Comparison of ENCODE assay signal across 8 mouse cellular contexts in genomic region chr11:116853512-116853928, GRCm38 (mm10). TPM values are rescaled to one million over a fixed set of nuclear protein-coding genes. Genes with fewer than 3 reads are reported as not detected.
A peak's percentile ranks its signal among the peaks of the same experiment; 100 is the strongest.
DNase-seq lines count a peak whose midpoint lies in the region; ATAC-seq lines count a peak whose summit lies in the region.

No protein-coding gene starts in this region.

- WGBS in hindbrain, embryonic 16.5 days, result 0% methylated on average over 36 of the region's 36 CpGs

- H3K36me3 ChIP-seq in hindbrain, embryonic 16.5 days (ENCODE audit: control insufficient read depth, insufficient read depth, low read length), result peaks cover 4% of the 10 kb centered on the region; the same call in 1 of the 2 replicates

- H3K9ac ChIP-seq in hindbrain, embryonic 16.5 days (ENCODE audit: low read depth, low read length), result peak overlapping the region; percentile 73

- H3K9me3 ChIP-seq in hindbrain, embryonic 16.5 days (ENCODE audit: control insufficient read depth, low read length), result no peaks in the 10 kb centered on the region

- H3K27ac ChIP-seq in hindbrain, embryonic 16.5 days (ENCODE audit: low read depth, low read length), result peak overlapping the region; percentile 98

- DNase-seq in WW6 (ENCODE audit: low read depth, low spot score), result peak; percentile 95
- peak; percentile 97 to 98 for DNase-seq in cerebellum, postnatal 36 days
- DNase-seq in frontal cortex, postnatal 36 days (ENCODE audit: low spot score in 2 of 2), result peak; percentile 97 to 99
- peak; percentile 96 for DNase-seq in left cerebral cortex, adult 8-10 months (ENCODE audit: low spot score in 2 of 2)
- DNase-seq in right cerebral cortex, adult 18-20 months, result peak; percentile 97
- peak; percentile 98 for DNase-seq in urinary bladder, postnatal 25 days (ENCODE audit: low spot score)

- peak; percentile 92 for ATAC-seq in hindbrain, embryonic 16.5 days
- ATAC-seq in megakaryocyte, adult 5-6 weeks (ENCODE audit: poor library complexity, severe bottlenecking), result peak; percentile 75

- H3K27me3 ChIP-seq in hindbrain, embryonic 16.5 days (replicated peaks; ENCODE audit: control insufficient read depth, insufficient read depth, low read length), result no peaks in the 10 kb centered on the region

- H3K4me1 ChIP-seq in hindbrain, embryonic 16.5 days (ENCODE audit: control insufficient read depth, insufficient read depth, low read depth, low read length), result peaks cover 30% of the 10 kb centered on the region

- H3K4me2 ChIP-seq in hindbrain, embryonic 16.5 days (ENCODE audit: low read length), result peak overlapping the region; percentile 72

- peak overlapping the region; percentile 97 for H3K4me3 ChIP-seq in hindbrain, embryonic 16.5 days (ENCODE audit: low read length)

RNA-seq across cellular contexts. Expression of gene Srsf2, which starts 0.6 kb away (rescaled TPM):
- polyA plus RNA-seq in hindbrain, embryonic 16.5 days (2015; fragmentation: Nextera tagmentation; extraction: Ambion mirVana), result 469 and 518 TPM in 2 replicates
- 100 to 1,000 TPM; 141 to 164 (median 155) TPM for total RNA-seq in left cerebral cortex, adult 8-10 months (2022)
- total RNA-seq in megakaryocyte, adult 5-6 weeks (2015), result 784 and 845 TPM in 2 replicates
- total RNA-seq in megakaryocyte, adult 5-6 weeks (2017), result 315 and 355 TPM in 2 replicates

RNA-seq across cellular contexts. Expression of gene Mfsd11, which starts 1.3 kb away (rescaled TPM):
- 52.1 and 52.7 TPM in 2 replicates for polyA plus RNA-seq in hindbrain, embryonic 16.5 days (2015; fragmentation: Nextera tagmentation; extraction: Ambion mirVana)
- 10 to 100 TPM; 40.9 to 46.2 (median 43.0) TPM for total RNA-seq in left cerebral cortex, adult 8-10 months (2022)
- total RNA-seq in megakaryocyte, adult 5-6 weeks (2015), result 22.2 and 26.2 TPM in 2 replicates
- total RNA-seq in megakaryocyte, adult 5-6 weeks (2017), result 17.6 and 26.5 TPM in 2 replicates

RNA-seq across cellular contexts. Expression of gene Jmjd6, which starts 10.3 kb away (rescaled TPM):
- polyA plus RNA-seq in hindbrain, embryonic 16.5 days (2015; fragmentation: Nextera tagmentation; extraction: Ambion mirVana), result 67.2 and 70.2 TPM in 2 replicates
- total RNA-seq in left cerebral cortex, adult 8-10 months (2022), result 10 to 100 TPM; 26.6 to 30.4 (median 28.8) TPM
- 33.4 and 37.4 TPM in 2 replicates for total RNA-seq in megakaryocyte, adult 5-6 weeks (2015)
- 36.3 and 37.7 TPM in 2 replicates for total RNA-seq in megakaryocyte, adult 5-6 weeks (2017)

RNA-seq across cellular contexts. Expression of gene Mettl23, which starts 10.4 kb away (rescaled TPM):
- polyA plus RNA-seq in hindbrain, embryonic 16.5 days (2015; fragmentation: Nextera tagmentation; extraction: Ambion mirVana), result 62.6 and 62.8 TPM in 2 replicates
- 10 to 100 TPM; 20.2 to 24.3 (median 22.2) TPM for total RNA-seq in left cerebral cortex, adult 8-10 months (2022)
- 55.4 and 61.3 TPM in 2 replicates for total RNA-seq in megakaryocyte, adult 5-6 weeks (2015)
- total RNA-seq in megakaryocyte, adult 5-6 weeks (2017), result 38.5 and 42.6 TPM in 2 replicates

RNA-seq across cellular contexts. Expression of gene Mxra7, which starts 25.7 kb away (rescaled TPM):
- polyA plus RNA-seq in hindbrain, embryonic 16.5 days (2015; fragmentation: Nextera tagmentation; extraction: Ambion mirVana), result 33.7 and 37.7 TPM in 2 replicates
- total RNA-seq in left cerebral cortex, adult 8-10 months (2022), result 10 to 100 TPM; 20.0 to 23.0 (median 22.2) TPM
- total RNA-seq in megakaryocyte, adult 5-6 weeks (2015), result 0.55 TPM in 1 of 2 replicates, not detected in the other
- 0.33 TPM in 1 of 2 replicates, not detected in the other for total RNA-seq in megakaryocyte, adult 5-6 weeks (2017)

Comparison
In these comparisons a context has a peak if more than half of its experiments do, and no peak if none do; other contexts are left out.
1. Peak in every context shown above with its lines: DNase-seq, ATAC-seq, H3K4me3 ChIP-seq and H3K27ac ChIP-seq.